Mouse (Mus musculus): ENCODE results near the gene Pigb. TPM values are rescaled to one million over a fixed set of nuclear protein-coding genes. Genes with fewer than 3 reads are reported as not detected.

The Pigb gene
- polyA plus RNA-seq, 1 experiment, result 23.9 TPM

- 5% methylated on average over 7 of the region's 7 CpGs for WGBS
- H3K4me3 ChIP-seq (replicated peaks; ENCODE audit: insufficient read depth, low read depth, low read length), result peak overlapping the region; percentile 75
- no peaks in the 10 kb centered on the region for H3K27me3 ChIP-seq (ENCODE audit: control insufficient read depth, insufficient read depth, low read length)
- DNase-seq, result peak; percentile 48 to 50
- TF ChIP-seq POLR2A (IDR thresholded peaks at IDR 0.05; ENCODE audit: borderline replicate concordance, insufficient read depth, low read length) (no peak), CTCF (IDR thresholded peaks at IDR 0.05; ENCODE audit: borderline replicate concordance, insufficient read depth, low read depth, low read length) (no peak)
- peaks cover 8% of the 10 kb centered on the region for H3K4me1 ChIP-seq (ENCODE audit: control insufficient read depth, insufficient read depth, low read length)
- H3K27ac ChIP-seq (ENCODE audit: insufficient read depth, low read length), result peak overlapping the region; percentile 71
These were observed 5.0 kb upstream of the Pigb start for GRCm38 (mm10) chr9:73045204-73045603.

DNA sequence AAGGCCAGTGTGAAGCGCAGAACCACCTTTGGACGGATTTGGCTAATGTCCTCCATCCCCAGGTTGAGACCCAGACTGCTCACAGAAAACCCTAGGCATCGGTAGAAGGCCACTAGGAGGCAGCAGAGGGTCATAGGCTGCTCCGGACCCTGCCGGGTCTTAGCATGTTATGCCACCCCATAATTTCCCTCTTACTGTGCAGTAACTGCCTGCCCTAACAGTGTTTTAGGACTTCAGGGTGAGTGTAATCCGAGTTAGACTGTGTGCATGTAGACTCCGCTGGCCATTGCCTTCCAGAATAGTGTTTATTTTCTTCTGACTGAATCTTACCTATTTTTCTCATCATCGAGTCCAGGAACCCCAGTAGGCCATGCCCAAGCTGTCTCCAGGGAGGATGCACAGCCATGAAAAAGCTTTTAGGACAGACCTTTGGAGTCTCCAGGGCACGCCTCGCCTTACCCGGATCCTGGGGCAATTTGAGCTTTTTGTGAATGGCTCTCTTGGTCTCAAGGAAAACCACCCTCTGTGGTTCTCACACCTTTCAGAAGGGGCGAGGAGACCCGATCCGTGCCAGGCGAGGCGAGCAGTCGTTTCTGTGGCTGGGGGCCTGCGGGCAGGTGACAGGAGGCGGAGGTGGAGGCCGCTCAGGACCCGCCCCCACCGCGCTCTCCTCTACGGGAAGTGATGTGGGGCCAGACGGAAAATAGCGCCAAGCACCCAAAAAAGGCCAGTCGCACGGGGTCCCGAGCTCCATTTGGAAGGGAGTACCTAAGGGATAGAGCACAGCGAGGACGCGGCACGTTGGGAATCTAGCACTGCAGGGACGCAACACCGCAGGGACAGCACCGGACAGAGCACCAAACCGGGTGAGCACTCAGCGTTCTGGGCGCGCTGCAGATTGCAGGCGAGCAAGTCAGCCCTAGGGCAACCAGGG lies 4.2 kb upstream of the Pigb start, which contains the start of gene Rab27a:
TSS of gene Rab27a (plus strand) at position 709 of the 934 bp plus-strand sequence.
- peak; percentile 96 for TF ChIP-seq CTCF (IDR thresholded peaks at IDR 0.05; ENCODE audit: borderline replicate concordance, insufficient read depth, low read depth, low read length)
- 0 out of 2 replicates have a peak, but pooled peaks have one; percentile 41 for TF ChIP-seq POLR2A (IDR thresholded peaks at IDR 0.05; ENCODE audit: borderline replicate concordance, insufficient read depth, low read length)
- Histone ChIP-seq H3K4me3 (replicated peaks; ENCODE audit: insufficient read depth, low read depth, low read length) (peak within 1 kb of the TSS; percentile 75), H3K4me1 (ENCODE audit: control insufficient read depth, insufficient read depth, low read length) (peaks cover 5% of the 10 kb centered on the region), H3K27ac (ENCODE audit: insufficient read depth, low read length) (peak within 1 kb of the TSS; percentile 71), H3K27me3 (ENCODE audit: control insufficient read depth, insufficient read depth, low read length) (no peaks in the 10 kb centered on the region)
- peak; percentile 86 to 87 for DNase-seq
- under 1% methylated on average over 41 of the region's 41 CpGs for whole genome bisulfite sequencing

DNA sequence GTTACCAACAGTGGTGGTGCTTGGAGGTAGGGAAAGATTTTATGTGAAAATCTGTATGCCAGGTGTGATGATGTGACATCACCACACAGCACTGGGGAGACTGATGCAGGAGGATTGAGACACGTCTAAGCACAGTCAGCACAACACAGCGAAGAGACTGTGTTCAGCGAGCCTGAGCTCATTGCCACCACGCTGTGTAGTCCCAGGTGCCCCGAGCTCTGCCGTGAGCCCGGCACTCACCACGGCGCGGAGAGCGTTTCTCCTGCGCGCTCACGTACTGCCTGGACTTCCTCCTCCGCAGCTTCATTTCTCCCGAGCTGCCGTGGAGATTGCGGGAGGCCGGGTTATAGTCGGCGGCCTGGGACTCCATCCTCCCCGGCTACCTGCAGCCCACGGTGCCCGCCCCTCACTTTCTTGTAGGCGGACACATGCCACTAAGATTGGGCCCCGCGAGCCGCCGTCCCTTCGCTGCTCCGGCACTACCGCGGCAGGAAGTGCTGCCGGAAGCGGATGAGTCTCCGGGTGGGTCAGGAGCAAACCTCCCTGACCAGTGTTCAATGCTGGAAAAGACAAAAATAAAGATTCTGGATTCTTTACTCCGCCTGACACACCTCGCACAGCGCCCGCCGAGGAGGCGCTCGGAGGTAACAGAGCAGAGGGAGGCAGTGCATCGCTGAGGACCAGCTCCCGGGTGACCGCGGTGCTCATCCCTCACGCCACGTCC lies 794 bp downstream of the Pigb start:
- DNase-seq, result peak; percentile 95
- H3K4me3 ChIP-seq (replicated peaks; ENCODE audit: insufficient read depth, low read depth, low read length), result peak overlapping the region; percentile 84
- H3K4me1 ChIP-seq (ENCODE audit: control insufficient read depth, insufficient read depth, low read length), result no peaks in the 10 kb centered on the region
- WGBS, result under 1% methylated on average over 49 of the region's 49 CpGs
- H3K27me3 ChIP-seq (ENCODE audit: control insufficient read depth, insufficient read depth, low read length), result no peaks in the 10 kb centered on the region
- TF ChIP-seq CTCF (IDR thresholded peaks at IDR 0.05; ENCODE audit: borderline replicate concordance, insufficient read depth, low read depth, low read length) (no peak), POLR2A (IDR thresholded peaks at IDR 0.05; ENCODE audit: borderline replicate concordance, insufficient read depth, low read length) (peak; percentile 20; the same call in 1 of the 2 replicates)
- peak overlapping the region; percentile 69 for H3K27ac ChIP-seq (ENCODE audit: insufficient read depth, low read length)

GRCm38 (mm10) chr9:73033406-73033805 lies 6.8 kb downstream of the Pigb start:
- Histone ChIP-seq H3K27ac (ENCODE audit: insufficient read depth, low read length) (no peak overlapping the region), H3K4me3 (replicated peaks; ENCODE audit: insufficient read depth, low read depth, low read length) (no peak overlapping the region), H3K4me1 (ENCODE audit: control insufficient read depth, insufficient read depth, low read length) (peaks cover 14% of the 10 kb centered on the region), H3K27me3 (ENCODE audit: control insufficient read depth, insufficient read depth, low read length) (no peaks in the 10 kb centered on the region)
- DNase-seq, result no peak
- TF ChIP-seq POLR2A (IDR thresholded peaks at IDR 0.05; ENCODE audit: borderline replicate concordance, insufficient read depth, low read length), result no peak
- TF ChIP-seq CTCF (IDR thresholded peaks at IDR 0.05; ENCODE audit: borderline replicate concordance, insufficient read depth, low read depth, low read length), result no peak
- 97% methylated on average over 1 of the region's 1 CpGs for WGBS

DNA sequence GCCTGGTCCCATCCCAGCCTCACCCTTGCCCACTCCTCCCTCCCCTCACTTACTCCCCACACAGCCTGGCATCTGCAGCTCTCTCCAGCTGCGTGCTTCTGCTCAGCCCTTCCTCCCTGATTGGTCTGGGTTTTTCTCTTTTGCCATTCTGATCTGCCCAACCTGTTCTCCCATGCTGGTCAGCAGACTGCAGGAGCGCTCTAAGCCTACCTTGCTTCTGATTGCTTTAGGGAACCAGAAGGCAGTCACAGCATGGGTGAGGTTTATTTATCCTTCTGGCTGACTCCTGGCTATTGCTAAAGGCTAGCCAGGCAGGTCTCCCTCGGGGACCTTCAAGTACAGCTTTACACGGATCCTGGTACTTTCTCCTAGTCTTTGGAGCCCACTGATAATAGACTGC lies 8.8 kb downstream of the Pigb start:
- Histone ChIP-seq H3K4me3 (replicated peaks; ENCODE audit: insufficient read depth, low read depth, low read length) (no peak overlapping the region), H3K27me3 (ENCODE audit: control insufficient read depth, insufficient read depth, low read length) (no peaks in the 10 kb centered on the region), H3K4me1 (ENCODE audit: control insufficient read depth, insufficient read depth, low read length) (peaks cover 15% of the 10 kb centered on the region), H3K27ac (ENCODE audit: insufficient read depth, low read length) (peak overlapping the region; percentile 40)
- peak; percentile 59 to 82 for DNase-seq
- TF ChIP-seq CTCF (IDR thresholded peaks at IDR 0.05; ENCODE audit: borderline replicate concordance, insufficient read depth, low read depth, low read length) (no peak), POLR2A (IDR thresholded peaks at IDR 0.05; ENCODE audit: borderline replicate concordance, insufficient read depth, low read length) (peak; percentile 22; the same call in 1 of the 2 replicates)
- WGBS, result 13% methylated on average over 4 of the region's 4 CpGs

DNA sequence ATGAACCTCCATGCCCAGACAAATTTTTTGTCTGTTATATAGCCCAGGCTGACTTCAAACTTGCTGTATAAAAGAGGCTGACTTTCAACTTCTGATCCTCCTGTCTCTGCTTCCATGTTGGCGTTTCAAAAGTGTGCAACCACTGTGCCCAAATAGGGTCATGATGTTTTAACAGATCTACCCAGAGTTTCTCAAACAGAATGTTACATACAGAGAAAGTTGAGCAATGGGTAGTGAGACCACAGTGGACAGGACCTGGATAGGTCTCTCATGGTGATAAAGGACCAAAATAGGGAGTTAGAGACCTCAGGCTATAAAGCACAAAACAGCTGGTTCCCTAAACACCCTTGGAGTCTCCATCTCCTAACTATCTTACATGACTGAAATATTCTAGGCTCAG lies 9.7 kb downstream of the Pigb start:
- no peak for DNase-seq
- no peak for TF ChIP-seq POLR2A (IDR thresholded peaks at IDR 0.05; ENCODE audit: borderline replicate concordance, insufficient read depth, low read length)
- TF ChIP-seq CTCF (IDR thresholded peaks at IDR 0.05; ENCODE audit: borderline replicate concordance, insufficient read depth, low read depth, low read length), result no peak
- Histone ChIP-seq H3K27ac (ENCODE audit: insufficient read depth, low read length) (peak overlapping the region; percentile 40; the same call in 1 of the 2 replicates), H3K27me3 (ENCODE audit: control insufficient read depth, insufficient read depth, low read length) (no peaks in the 10 kb centered on the region), H3K4me1 (ENCODE audit: control insufficient read depth, insufficient read depth, low read length) (peaks cover 19% of the 10 kb centered on the region), H3K4me3 (replicated peaks; ENCODE audit: insufficient read depth, low read depth, low read length) (no peak overlapping the region)
- WGBS, result 91% methylated on average over 1 of the region's 1 CpGs

DNA sequence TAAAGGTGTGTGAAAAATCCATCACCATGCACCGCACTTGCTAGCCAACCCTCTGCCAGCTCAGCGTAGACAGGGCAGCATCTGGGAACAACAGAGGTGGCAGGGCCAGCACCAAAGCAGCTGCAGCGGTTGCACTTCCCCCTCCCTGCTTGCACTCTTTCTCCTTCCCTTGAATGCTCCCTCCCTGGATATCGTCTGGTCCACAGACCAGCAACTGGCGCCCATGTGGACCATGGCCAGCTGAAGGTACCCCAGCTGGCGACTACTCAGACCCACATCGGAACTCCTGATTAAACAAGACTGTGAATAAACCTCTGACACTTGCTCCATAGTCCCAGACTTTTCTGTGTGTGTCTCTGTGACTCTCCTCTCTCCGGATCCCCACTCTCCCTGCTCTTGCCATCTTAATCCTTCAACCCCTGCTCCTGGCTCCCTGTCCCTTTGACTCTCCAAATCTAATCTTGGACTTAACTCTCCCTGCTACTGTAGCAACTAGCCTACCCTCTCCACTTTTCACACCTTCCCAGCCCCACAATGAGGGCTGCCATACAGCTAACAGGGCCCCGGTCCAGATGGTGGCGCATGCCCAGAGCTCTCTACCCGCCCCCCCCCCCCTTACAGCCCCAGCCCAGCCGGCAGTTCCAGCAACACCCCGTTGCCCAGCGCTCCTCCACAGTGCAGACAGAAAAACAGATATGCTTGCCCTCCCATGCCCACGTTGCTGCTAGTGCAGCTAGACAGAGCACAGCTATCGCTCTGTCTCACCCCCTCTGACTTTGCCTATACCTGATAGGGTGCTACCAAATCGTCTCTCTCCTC lies 14.2 kb downstream of the Pigb start:
- no peaks in the 10 kb centered on the region for H3K27me3 ChIP-seq (ENCODE audit: control insufficient read depth, insufficient read depth, low read length)
- peak overlapping the region; percentile 54 for H3K4me3 ChIP-seq (replicated peaks; ENCODE audit: insufficient read depth, low read depth, low read length)
- DNase-seq, result peak; percentile 34 to 37
- 21% methylated on average over 17 of the region's 17 CpGs for WGBS
- TF ChIP-seq POLR2A (IDR thresholded peaks at IDR 0.05; ENCODE audit: borderline replicate concordance, insufficient read depth, low read length) (no peak), CTCF (IDR thresholded peaks at IDR 0.05; ENCODE audit: borderline replicate concordance, insufficient read depth, low read depth, low read length) (no peak)
- H3K4me1 ChIP-seq (ENCODE audit: control insufficient read depth, insufficient read depth, low read length), result peaks cover 8% of the 10 kb centered on the region; the same call in 1 of the 2 replicates
- 0 out of 2 replicates have a peak overlapping the region, but pooled peaks have one; percentile 29 for H3K27ac ChIP-seq (ENCODE audit: insufficient read depth, low read length)

Data from cerebellum, adult 2 months (tissue).